Mouse (Mus musculus) B cell, adult 2 months (primary cell): ENCODE data around the gene Dpp3.
A peak's percentile ranks its signal among the peaks of the same experiment; 100 is the strongest.
"Not testable (repeated sequence)": the region's sequence is repeated elsewhere in the genome, so short reads cannot be mapped to it uniquely, and the experiment has no call there.

Experiments
- DNase-seq, 2 experiments: peaks; one replicate each; pipeline ENCODE4 v3.0.0; 2022

Gene Dpp3

DNA sequence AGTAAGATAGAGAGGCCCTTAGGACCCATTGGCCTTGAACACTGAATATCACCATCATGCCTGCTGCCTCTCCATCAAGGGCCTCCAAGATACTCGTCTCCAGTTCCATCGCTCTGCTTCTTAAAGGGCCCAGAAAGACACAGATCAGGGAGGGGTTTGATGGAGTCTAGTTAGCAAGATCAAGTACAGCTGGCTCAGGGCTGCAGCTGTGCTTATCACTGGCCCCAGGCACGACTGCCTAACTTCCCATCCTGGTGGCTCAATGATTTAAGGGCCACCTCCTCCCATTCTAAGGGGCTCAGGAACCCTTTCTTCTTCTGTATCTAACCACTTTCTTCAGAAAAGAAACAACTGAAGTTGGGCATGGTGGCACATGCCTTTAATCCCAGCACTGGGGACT is 36.3 kb downstream of the Dpp3 start:
- no peak for DNase-seq

DNA sequence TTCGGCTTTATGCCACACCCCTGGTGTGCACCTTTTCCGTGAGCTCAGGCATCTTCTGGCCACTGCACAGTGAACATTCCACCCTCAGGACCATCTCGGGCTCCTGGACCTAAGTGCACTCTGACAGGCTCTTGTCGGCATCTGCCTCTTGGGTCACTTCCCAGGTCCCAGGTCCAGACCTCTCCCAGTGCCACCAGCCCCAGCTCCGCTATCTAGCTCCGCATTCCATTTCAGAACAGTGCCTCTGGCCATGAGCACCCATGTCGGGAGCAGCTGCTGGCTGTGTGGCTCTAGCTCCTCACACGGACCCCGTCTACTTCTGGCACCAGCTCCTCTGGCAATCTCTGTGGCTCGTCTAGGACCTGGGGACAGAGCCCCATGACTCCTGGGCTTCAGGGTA is 38.3 kb downstream of the Dpp3 start:
- no peak for DNase-seq

DNA sequence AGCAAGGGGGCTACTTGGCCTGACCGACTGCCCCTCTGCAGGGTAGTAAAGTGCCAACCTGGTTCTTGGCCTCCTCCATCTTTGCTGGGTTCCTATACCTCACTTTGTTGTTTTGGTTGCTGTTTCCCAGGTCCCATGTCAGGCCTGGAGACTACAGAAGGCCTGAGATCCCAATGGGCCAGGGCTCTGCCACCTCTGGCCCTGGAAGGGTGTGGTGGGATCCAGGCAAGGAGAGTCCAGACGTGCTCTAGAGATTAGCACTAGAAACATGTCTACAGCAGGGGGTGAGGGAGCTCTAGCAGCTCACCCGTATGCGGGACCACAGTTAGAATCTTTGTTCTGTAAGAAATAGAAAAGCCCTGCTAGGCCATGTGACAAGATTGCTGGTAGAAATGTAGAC is 44.1 kb downstream of the Dpp3 start:
- no peak for DNase-seq

DNA sequence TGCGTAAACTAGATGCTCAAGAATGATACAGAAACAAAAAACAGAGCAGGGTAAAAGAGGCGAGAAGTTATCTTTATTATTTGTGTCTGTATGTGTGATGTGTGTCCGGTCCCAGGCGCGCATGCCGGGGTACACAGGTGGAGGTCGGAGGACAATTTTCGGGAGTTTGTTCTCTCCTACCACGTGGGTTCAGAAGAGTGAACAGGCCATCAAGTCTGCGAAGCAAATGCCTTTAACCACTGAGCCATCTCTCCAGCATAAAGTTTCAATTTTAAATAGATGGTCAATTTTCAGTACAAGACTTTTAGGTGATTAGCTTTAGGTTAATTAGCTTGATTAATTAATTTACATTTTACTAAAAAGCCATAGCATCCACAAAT is 48.8 kb downstream of the Dpp3 start:
- DNase-seq: no peak

DNA sequence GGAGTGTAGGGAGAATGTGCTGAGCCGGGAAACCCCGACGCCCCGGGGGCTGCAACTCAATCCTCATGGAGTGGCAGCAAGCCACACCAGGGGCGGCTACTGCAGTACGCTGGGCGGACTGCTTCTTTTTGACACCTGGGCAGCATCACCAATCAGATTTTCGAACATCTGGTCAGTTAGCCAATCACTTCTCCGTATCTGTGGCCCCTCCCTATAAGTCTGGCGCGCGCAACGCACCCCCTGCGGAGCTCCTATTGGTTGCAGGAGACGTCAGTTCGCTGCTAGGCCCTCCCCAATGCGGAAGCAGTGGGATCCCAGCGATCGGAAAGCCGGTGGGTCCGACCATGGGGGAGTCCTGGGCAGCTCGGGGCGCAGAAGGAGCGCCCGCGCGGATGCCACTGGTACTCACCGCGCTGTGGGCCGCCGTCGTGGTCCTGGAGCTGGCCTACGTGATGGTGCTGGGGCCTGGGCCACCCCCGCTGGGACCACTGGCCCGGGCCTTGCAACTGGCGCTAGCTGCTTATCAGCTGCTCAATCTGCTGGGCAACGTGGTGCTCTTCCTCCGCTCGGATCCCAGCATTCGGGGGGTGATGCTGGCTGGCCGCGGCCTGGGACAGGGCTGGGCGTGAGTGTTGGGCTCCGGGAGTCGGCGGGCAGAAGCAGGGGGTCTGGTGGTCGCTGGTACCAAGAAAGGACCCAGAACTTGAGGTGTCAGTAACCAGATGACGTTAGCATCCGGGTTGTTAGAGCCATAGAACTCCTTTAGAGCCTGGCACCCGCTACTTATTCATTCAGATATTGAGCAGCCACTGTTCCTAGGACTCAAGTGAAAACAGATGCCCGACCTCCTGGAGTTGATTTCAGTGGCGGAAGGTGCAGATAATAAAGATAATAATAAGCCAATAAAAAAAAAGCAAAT is 49.4 kb downstream of the Dpp3 start, which contains the start of gene Zdhhc24:
Gene Zdhhc24, plus strand, starts transcription at position 264 of the 919 bp plus-strand sequence.
- DNase-seq: peak; percentile 92 to 93

DNA sequence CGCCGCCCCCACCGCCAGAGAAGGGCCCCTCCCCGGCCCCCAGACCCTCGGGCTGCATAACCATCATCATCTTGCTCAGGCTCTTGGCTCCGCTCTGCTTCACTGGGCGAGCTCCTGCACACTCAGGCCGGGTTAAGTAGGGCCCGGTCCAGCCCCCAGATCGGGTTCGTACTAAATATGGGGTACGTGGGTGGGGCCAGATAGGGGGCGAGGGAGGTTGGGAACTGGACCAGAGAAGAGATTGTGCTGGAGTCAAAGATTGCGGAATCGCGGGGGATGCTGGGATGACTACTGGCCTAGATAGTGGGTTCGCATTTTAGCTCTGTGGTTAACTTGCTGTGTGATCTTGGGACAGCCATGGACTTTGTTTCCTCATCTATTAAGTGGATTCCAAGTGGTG is 50.3 kb downstream of the Dpp3 start, which contains the start of gene Actn3:
Gene Actn3, minus strand, starts transcription at position 125 of the 400 bp plus-strand sequence.
- no peak for DNase-seq

DNA sequence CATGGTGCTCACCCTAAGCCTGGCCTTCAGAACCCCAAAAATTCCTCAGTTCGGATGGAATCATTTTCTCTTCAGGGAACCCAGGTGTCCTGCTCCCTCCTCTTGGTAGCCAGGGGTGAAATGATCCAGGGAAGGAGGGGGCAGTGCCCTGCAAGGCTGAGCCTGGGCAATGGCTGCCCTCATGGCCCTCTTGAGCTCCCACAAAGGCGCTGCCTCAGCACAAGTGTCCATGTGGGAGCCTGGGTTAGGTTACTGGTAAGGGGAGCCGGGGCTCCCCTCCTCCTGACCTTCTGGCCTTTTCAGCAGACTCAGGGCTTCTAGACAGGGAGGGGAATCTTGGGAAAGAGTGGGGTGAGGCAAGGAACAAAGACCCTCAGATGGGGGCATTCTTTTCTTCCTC is 51.3 kb downstream of the Dpp3 start:
- DNase-seq: no peak

DNA sequence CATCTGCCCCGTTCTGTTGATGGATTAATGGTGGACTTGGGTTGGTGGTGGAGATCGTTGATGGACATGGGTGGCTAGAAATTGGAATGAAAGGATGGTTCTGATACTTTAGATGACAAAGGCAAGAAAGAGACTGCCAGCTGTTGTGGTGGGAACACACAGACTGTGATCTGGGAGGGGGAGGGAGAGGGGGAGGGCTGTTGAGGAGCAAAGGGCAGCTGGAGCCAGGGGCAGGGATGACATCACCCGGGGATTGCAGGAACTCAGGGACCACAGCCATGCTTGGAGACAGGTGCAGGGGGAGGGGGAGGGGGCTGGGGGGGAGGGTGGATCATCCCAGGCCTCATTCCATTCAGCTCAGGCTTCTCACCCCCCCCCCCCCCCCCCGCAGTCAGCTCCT is 51.8 kb downstream of the Dpp3 start:
- DNase-seq: no peak

DNA sequence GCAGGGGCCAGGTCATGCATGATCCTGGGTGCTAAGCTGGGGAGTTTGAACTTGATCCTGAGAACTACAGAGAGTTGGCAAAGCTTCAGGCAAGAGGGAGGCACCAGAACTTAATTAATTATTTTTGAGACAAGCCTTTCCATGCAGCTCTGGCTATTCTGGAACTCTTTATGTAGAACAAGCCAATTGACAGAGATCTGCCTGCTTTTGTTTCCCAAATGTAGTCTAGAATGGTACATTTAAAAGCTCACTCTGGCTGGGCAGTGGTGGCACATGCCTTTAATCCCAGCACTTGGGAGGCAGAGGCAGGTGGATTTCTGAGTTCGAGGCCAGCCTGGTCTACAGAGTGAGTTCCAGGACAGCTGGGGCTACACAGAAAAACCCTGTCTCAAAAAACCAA is 53.5 kb downstream of the Dpp3 start:
- DNase-seq: not testable (repeated sequence)

DNA sequence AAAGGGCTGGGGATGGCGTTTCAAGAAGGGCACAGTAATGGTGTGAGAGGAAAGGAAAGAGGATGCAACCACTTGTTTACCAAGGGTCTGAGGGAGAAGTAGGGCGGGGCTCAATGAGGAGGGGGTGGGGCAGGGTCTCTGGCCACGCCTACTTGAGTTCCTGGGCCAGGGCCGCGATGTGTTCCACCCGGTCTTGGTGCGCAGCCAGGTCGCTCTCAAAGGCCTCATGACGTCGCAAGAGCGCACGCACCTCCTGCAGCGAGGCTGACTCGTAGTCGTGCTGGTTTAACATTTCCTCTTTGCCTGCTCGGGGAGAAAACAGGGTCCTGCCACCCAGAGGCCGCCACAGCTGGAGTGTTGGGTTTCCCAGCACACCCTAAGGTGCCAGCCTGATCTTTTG is 62.9 kb downstream of the Dpp3 start:
- peak in 1 of 2 experiments; percentile 12 for DNase-seq

DNA sequence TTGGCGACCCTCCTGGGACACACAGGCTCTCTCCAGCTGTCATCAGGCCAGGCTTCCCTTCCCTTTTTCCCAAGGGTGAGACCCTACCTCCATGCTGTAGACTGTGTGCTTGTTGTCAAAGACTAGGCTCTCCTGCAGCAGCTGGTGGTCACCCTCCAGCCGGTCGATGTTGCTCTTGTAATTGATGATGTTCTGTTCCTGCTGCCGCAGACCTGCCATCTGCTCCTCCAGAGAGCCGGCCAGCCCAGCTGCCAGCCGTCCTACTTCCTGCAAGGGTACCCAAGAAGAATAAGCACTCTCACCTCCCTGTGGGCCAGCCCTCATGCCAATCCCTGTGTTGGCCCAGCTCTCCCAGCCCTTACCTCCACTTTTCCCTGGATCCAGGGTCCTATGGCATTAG is 65.0 kb downstream of the Dpp3 start:
- DNase-seq: no peak

DNA sequence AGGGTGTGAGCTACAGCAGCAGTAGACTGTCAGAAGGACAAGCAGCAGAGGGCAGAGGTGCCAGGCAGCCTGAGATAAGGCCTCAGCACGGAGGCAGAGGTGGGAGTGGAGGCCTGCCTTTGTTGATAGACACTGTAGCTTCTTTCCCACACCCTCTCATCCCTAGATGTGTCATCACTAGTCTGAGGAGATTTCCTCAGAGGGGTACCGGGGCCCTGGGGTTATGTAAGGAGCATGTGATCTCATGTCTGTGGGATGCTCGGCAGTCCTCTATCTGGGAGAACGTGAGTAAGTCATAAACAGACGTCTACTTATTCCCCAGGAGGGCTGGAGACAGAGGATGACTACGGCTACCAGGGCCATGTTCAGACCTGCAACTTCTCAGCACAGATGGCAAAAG is 69.0 kb downstream of the Dpp3 start:
- no peak for DNase-seq
